Mouse (Mus musculus): Measurements from ENCODE around the gene Pde4d. TPM values are rescaled to one million over a fixed set of nuclear protein-coding genes. Genes with fewer than 3 reads are reported as not detected.

The Pde4d gene
- polyA plus RNA-seq, 3 experiments from 2014 or later: 6.8 to 7.6 (median 7.4) TPM

DNA sequence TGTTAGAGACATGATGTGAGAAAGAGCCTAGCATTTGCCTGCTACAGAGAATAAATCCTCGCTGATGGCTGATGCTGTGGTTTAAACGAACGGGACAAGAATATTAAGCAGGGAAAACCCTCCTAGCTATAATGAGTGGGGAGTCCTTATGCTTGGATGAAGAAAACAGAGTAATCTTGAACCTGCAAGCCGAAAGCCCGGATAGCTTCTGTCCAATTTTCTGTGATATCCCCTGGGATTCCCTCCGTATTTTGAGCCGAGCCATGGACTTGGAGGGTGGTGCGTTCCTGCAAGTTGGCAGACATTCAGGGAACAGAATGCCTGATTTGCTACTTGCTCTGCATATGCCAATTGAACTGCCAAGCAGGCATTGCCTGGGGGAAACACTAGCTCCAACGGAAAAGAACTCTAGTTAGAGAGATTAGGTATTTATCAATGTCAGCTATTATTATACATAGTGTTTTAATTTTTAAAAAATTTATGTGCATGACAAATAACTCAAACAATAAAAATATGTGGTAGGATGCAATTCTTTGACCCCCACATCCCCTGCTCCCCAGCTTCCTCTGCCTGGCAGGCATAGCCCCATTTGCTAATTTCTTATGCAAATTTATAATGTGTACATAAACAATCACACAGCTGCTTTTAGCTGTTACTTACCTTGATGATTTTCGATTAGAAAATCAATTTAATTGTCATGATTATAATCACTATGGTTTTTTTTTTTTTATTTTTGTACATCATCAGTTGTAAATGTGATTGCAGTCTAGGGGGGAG is 603.7 kb downstream of the Pde4d start:
- no peak for ATAC-seq

DNA sequence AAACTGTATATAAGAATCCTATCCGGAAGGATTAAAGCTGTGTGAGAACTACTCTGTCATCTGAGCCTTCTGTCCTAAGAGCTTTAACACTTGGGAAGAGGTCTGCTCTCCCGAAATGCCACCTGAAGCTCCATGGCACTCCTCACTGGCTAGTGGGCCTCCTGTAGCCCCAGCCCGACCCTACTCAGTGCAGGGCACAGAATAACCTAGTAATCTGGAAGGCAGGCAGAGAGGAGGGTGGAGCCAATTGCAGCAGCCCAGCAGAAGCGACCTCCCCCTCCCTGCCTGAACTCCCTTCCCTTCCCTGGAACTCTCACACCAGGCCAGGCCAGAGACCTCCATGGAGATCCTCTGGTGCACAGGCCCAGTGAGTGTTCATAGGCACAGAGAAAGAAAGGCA is 608.3 kb downstream of the Pde4d start:
- no peak for ATAC-seq

DNA sequence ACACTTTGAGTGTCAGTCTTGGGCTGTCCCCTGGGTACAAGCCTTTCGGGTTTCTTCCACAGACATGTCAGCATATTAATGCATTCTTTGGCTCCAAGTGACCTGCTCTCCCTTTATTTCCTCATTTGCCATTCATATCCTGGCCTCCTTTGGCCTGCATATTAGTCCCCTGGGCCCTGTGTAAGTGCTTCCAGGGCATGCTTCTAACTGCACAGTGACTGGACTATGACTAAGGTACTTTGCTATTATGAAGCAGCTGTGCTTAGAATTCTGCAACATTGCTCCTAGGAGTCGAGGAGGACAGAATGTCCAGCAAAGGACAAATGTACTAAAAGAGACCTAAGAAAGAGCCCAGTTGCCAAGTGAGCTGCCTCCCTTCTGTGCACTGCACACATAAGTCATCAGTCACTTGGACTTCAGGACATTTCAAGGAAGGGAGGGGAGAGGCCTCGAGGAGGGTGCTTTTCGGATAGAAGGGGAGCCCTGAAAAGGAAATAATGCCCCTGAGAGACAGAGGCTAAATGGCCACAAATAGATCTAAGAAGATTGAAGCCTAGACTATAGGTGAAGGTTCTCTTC is 616.9 kb downstream of the Pde4d start:
- ATAC-seq: no peak

DNA sequence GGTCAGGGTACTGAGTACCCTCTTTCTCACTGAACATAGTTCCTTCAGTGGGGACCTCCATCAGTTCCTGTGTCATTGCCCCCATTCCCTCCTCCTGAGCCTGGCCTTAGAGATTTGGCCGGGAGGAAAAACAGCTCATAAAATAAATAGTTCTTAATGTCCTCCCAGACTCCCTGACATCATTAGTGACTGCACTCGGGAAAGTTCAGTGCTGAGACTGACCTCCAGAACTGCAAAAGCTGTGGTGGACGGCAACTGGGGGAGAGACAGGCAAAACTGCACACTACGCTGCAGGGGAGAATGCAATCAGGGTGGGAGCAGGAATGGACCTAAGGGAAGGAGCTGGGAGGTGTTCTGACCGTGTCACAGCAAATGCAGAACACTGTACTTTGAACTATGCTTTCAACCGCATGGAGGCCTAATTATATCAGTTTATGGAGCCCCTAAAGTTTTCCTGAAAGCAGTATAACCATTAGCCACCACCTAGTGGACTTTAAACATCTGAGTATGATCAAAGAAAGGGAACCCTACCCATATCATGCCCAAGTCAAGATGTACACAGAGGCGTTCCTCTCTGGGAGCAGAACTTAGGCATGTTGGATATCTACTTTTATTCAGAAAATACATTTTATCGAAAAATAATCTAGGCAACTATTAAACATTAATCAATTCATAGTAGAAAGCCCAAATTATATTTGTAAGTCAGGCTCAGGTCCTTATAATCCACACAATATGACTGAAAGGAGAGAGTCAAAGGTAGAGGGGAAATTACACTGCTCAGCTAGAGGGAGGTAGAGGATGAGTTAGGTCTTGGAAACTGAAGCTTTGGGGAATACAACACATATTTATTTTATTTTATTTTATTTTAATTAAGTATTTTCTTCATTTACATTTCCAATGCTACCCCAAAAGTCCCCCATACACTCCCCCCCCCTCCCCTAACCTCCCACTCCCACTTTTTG is 618.8 kb downstream of the Pde4d start:
- no peak for ATAC-seq

DNA sequence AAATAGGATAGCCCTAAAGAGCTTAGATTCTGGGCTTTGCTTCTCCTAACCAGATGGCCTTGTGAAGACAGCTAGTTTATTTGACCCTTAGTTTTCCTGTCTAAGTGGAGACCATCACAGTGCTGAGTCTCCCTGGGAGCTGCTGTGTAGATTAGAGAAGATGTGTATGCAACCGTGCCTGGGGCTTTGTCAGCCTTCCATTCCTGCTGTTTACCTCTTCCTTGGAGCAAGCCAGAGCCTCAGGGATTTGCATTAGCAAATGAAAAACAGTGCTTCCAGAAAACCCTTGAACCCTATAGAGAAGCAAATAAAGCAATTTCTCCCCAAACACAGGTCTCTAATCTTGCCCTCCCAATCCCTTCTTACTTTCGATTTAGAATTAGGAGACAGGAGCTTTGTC is 623.6 kb downstream of the Pde4d start:
- no peak for ATAC-seq

DNA sequence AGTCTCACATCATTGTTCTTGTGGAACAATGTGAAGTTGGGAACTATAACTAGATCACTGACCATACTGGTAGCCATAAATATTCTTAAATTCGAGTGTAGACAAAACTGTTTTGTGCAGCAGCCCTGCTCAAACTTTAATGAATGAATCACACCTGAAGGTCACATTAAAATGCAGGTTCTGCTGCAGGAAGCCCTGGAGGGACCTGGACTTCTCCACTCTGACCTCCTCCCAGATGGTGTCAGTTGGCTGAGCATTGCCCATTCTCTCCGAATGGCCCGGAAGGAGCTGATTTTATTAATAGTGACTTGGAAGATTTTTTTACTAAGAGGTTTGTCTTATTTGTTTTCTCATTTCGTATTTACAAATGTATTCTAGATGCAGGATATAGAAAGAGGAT is 624.3 kb downstream of the Pde4d start:
- ATAC-seq: no peak

DNA sequence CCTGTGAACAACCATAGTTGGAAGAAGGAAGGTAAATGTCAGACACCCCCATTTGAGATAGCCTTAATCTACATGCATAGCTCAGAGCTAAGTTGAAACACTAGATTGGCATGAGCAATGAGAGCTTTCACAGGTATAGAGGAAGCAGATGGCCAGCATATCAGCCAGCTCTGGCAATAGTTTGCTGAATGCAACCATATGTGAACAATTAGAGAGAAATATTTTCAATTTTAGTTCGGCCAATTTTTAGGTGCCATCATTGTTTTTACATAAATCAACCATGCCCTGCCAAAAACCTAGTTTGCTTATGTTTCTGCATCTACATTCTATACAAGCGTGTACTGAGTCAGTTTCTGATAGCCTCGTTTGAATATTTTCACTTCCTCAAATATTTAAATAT is 642.9 kb downstream of the Pde4d start:
- ATAC-seq: no peak

DNA sequence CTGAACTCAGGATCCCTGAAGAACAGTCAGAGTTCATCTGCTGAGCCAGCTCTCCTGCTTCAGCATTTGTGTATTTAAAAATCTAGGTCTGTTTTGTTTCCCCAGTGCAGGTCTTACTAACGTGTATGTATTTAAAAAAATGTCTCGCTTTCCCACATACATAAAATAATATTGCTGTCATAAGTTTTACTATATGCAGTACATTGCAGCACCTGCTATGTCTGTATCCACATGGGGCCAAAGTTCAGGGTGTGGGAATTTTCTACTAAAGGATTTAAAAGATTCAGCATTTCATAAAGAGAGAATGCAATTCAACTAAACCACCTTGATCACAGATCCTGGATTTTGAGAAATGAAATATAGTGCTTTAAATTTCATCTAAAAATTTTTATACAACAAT is 646.9 kb downstream of the Pde4d start:
- no peak for ATAC-seq

DNA sequence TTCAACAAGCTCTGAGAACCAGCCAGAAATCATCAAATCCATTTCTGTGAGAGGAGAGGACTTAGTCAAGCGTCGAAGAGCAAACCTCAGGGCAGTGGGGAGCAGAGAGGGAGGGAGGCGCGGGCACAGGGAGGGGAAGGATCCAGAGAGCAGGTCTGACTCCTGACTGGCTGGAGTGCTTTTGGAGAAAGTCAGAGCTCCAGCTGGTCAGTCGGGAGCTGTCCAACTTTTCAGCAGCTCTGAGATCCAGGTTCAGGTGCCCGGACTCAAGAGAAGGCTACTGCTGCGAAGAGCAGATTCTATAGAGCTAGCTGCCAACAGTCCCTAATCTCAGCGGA is 666.2 kb downstream of the Pde4d start:
- ATAC-seq: no peak

DNA sequence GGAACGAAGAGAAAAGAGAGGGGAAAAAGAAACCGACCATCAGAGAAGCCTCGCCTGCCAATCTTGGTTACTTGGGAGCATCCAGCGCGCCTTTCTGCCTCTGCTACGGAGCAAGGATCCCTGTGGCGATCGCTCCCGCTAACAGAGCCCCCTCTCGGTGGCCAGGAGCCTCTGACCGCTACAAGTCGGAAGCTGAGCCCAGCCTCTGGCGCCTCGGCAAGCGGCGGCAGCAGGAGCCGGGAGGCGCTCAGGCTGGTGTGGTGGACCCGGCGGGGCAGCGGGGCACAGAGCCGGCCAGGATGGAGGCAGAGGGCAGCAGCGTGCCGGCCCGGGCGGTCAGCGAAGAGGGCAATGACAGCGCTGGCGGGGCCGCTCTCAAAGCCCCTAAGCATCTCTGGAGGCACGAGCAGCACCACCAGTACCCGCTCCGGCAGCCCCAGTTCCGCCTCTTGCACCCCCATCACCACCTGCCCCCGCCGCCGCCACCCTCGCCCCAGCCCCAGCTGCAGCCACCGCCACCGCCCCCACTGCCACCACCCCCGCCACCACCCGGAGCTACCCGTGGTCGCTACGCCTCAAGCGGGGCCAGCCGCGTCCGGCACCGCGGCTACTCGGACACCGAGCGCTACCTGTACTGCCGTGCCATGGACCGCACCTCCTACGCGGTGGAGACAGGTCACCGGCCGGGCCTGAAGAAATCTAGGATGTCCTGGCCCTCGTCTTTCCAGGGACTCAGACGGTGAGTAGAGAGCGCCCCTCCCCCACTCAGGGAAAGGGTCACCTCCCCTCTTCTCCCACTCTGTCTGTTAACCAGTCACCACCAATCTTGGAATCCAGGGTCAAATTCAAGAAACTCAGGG is 666.8 kb downstream of the Pde4d start:
- no peak for ATAC-seq

DNA sequence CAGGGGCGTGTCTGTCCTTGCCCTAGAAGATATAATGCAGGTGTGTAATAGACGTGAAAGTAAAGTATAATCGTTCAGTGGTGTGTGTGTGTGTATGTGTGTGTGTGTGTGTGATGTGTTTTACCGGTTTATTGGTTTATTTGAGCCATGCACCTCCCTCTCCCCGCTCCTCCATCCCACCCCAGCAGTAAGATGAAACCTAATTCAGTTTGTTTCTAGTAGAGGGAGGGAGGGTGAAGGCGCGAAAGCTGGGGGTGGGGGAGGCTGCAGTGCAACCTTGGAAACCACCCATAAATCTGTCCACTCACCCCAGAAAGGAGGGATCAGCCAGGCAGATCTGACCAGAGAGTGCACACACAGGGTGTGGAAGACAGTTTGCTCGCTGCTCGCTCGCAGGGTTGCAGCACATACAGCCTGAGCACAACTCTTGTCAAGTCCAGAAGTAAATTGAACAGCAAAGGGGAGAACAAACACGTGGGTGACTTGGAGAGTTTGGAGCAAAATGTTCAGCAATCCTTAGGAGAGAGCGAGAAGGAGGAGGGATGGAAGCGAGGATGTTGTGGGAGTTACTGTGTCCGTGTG is 667.6 kb downstream of the Pde4d start:
- ATAC-seq: no peak

DNA sequence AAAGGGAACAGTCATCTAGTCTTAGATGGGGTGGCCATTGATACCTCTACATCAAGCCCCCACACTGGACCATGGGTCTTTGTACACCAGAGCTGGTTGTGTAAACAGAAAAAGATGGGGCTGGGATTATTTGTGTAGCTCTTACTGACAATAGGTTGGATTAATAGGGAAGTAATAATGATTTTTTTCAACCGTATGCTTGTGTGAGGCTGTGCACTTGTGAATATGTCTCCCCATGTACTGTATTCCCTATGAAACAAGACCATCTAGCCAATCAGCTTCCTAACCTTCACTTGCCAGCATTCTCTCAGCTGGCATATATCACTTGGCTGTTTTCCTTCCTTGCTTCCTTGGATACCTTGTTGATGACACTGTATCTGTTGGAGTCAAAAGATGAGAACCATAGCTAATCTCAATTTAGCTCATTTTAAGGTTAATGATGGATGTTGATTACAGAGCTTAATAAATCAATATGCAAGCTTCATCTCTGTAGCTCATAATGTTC is 668.6 kb downstream of the Pde4d start:
- ATAC-seq: no peak

DNA sequence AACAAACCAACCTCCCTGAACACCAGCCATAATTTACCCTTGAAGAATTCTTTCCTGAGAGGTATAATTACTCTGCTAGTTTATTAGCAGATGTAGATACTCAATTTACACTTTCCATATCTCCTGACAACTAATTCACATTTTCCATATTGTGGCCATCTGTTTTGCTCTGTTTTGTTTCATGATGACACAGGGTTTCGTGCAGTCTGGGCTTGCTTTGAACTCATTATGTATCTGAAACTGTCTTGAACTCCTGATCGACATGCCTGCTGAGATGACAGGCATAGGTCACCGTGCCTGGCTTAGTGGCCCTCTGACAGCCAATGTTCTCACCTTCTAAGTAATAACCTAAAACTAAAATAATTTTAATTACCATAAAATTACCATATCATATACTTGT is 672.1 kb downstream of the Pde4d start:
- no peak for ATAC-seq

DNA sequence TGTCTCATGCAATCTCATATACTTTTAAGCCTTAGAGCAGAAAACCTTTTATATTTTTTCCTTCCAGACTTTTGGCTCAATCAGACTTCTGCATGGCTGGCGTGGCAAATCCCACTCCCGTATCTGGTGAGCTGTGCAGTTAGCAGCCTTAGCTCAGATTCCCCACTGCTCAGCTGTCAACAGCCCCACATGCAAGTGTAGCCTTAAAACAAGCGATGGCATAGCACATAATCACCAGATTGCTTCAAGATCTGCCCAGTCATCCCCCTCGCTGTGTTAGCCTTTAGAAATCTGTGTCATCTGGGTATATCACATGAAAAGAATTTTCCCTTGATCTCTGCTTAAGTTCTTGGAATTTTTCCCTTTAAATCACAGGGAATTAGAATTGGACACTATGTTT is 686.7 kb downstream of the Pde4d start:
- no peak for ATAC-seq

DNA sequence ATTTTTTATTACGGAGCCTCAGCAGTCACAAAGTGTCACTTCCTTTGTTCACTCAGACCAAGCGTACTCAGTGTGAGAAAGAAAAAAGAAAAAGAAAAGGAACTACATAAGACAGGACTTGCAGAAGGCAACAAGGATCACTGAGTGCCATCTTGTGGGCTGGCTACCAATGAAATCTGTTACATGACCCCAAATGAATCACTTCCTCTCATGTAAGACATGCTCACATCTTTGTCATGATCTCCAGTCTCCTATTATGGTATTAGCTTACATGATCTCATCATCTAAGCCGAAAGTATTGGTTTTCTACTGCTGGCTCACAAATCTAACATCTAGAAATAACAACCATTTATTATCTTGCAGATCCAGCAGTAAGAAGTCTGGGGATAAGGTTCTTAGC is 709.0 kb downstream of the Pde4d start:
- ATAC-seq: no peak

DNA sequence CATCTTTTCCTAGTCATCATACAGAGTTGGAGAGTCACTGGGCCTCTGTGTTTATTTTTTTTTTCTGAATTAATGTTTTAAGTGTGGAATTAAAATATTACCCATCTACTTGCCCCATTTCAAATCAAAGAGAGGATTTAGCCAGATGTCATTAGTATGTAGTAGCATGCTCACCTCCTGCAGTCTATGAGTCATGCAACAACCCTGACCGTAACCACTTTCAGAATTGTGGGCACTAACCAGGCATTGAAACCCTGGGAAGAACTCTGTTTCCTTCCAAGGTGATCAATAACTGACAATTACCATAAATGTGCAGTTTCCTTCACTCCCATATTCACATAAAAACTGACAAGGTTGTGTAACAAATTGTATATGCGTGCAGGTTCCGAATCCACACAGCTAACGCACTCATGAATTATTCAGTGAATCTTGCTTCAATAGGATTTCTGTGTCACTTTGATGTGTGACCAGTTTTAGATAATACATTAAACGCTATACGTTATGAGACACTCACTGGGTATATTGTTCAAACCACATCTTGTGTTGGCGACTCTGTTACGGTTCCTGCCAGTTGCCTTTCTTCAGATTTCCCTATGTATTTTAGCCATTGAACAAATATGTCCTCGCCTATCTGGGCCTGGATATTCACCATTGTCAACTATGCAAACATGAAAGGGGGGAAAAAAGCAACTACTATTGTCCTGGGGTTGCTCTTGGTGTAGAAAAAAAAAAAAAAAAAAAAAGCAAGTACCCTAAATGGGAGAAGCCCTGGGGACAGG is 719.0 kb downstream of the Pde4d start:
- ATAC-seq: no peak

DNA sequence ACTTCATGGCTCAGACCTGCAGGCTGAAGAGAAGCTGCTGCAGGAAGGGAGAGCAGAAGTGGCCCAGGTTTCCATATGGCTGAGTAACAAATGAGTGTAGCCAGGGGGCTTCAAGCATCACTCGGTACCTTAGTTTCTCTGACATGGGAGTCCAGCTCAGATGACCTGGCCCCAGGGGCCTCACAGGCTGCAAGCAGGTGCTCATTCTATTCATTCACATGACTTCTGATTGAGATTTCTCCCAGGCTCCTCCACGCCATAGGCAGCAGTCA is 719.5 kb downstream of the Pde4d start:
- no peak for ATAC-seq

DNA sequence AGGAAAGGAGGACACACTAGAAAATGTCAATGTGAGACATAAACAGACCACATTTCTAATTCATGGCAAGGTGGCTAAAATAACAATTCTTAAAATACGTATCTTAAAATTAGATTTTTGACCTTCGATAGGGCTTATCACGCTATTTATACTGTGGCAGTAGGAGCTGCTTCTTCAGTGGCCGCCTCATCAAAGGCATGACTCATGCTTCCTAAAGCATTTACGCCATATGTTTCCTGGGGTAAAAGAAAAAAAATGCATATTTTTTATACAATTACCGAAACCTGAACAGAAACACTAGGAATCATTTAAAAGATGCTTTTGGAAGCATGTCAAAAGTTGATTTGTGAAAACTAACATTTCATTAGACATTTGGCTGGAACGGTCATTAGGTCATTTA is 721.9 kb downstream of the Pde4d start:
- no peak for ATAC-seq

DNA sequence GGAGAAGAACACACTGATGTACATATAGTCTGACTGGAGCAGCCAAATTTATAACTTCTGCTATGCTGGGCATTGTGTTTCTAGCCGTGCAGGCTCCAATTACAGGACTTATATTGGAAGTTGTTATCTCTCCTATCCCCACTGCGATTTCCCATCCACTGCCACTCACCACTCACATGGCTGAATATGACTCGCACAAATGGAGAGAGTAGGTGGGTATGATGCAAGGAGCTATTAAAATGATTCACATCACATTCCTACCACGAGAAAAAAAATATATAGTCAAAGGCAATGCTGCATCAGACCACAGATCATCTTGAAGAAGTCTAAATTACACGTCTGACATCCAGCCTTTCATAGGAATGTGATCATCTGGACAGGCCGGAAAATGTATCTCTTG is 725.5 kb downstream of the Pde4d start:
- ATAC-seq: no peak

DNA sequence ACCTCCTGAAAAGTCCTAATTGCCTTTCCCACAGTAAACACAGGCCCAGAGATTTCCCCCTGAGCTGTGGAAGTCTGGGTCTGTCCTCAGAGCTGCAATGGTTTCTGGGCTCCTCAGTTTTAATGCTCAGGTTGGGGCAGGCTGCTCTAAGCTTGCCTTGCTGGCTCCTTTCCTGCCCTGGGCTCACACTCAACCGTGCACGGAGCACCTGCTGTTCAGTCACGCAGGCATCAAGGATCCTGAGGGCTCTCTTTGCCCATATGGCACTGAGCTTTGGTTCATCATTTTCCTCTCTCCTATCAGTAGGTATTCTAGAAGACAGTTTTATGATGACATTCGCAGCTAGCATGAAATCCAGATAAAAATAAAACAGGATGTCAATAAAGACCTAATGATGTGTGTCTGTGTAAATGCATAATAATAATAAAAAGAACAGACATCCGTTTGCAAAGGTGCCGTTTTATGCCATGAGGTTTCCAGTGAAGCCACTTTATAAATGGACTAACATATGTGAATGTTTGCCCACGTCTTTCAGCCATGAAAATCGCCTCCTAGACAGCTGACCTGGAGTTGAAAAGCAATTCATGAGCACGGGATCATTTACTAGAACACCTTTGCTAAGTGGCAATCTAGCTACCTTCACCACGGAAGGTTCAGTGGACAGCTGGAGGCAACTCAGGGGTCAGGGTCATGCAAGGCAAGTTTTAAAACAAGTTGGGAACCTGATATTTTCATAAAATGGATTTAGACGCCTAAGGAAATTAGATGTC is 726.3 kb downstream of the Pde4d start:
- ATAC-seq: no peak

DNA sequence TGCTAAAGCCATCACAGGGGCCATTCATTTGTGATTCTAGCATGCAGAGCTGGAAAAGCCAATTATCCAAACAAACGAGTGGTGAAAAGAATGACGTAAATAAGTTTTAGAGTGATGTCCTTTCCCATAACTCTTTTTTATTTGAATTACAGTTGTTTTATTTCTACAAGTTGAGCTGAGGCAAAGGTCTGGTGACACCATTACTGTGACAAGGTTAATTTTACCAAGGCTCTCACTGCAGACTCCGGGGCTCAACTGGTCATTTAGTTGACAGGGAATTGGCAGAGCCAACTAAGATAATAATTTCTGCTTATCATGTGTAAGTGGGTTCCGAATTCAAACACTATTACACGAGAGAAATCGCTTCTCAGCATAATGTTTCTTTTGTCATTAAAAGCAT is 731.6 kb downstream of the Pde4d start:
- no peak for ATAC-seq

Data from inflammation-experienced regulatory T-cells, adult 6 months (primary cell).